Mouse (Mus musculus) lung, adult 2 months (tissue): Measurements from ENCODE around the gene Tmem82.

Experiments used
- CTCF ChIP-seq: fragments of 200-500 bp; IDR thresholded peaks from 2 replicates; pipeline ENCODE4 v1.5.1; 2011; ENCODE audit warnings: mild to moderate bottlenecking, low read length, control low read depth; ENCODE audit not compliant: insufficient read depth
- POLR2A ChIP-seq: fragments of 200-500 bp; IDR thresholded peaks from 2 replicates; pipeline ENCODE4 v1.6.1; 2011; ENCODE audit warnings: low read depth, mild to moderate bottlenecking, control low read depth, low read length, borderline replicate concordance; ENCODE audit errors: extremely low read depth

DNA sequence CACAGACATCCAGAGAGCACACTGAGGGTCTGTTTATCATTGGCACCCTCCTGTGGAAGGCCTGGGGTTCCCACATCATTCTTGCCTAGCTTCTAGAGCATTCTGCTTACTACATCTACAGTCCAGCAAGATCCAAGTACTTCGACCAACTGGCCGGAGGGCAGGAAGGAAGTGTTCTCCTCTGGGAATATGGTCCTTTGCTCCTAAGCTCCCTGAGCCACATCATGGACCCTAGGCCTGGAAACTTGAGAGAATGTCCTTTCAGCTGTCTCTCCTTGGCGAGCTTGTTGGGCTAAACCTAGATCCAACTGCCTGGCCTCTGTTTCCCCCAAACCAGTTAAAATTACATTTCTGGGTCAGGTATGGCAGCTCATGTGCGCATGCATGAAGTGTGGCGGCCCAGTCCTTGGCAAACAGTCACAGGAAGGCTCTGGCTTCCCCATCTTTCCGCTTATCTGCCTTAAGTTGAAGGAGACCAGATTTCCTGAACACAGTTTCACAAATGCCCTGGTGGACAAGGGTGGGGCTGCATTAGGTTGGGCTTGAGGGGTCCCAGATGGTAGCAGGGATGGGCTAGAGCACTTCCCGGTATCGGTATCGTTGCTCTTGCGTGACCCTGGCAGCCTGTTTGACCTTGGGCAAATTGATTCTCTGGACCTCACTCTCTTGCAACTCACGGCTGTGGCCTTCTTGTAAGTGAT, 15.8 kb downstream of the Tmem82 start:
- TF ChIP-seq POLR2A (no peak), CTCF (no peak)
